Mouse (Mus musculus) kidney, postnatal 25 days (tissue): ENCODE measurements around the gene Slc39a13.
A peak's percentile ranks its signal among the peaks of the same experiment; 100 is the strongest.
"Not testable (repeated sequence)": the region's sequence is repeated elsewhere in the genome, so short reads cannot be mapped to it uniquely, and the experiment has no call there.

ENCODE experiments used
- DNase-seq, 2 experiments: peaks; one replicate each; pipeline ENCODE4 v3.0.0; 2021; ENCODE audit warnings: mixed read lengths in 2 of 2

The Slc39a13 gene

DNA sequence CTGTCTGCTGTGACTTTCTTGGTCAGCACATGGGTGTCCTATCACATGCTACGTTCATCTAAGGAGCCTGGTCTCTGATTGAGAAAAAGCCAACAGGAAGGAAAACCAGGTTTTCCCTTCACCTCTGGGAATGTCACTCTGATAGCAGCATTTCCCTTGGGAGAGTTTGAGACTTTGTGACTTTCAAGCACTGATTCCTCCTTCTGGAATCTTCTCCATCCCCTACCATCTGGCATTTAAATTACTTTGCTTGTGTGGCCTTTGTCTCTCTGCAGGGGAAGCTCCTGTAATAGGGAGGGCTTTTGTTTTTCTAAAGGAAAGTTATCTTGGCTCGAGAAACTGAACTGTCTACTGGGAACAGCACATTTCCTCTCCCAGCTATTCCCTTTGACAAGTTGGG is 47.1 kb downstream of the Slc39a13 start:
- DNase-seq: no peak

DNA sequence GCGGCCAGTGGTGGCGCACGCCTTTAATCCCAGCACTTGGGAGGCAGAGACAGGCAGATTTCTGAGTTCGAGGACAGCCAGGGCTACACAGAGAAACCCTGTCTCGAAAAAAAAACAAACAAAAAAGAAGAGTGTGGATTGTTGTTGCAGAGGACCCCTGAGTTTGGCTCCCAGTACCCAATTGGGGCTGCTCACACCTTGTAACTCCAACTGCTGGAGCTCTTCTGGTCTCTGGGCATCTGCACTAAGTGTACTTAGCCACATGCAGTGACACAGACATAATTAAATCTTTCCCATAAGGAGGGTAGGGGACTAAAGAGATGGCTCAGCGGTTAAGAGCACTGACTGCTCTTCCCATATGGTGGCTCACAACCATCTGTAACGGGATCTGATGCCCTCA is 48.0 kb downstream of the Slc39a13 start:
- DNase-seq: not testable (repeated sequence)

DNA sequence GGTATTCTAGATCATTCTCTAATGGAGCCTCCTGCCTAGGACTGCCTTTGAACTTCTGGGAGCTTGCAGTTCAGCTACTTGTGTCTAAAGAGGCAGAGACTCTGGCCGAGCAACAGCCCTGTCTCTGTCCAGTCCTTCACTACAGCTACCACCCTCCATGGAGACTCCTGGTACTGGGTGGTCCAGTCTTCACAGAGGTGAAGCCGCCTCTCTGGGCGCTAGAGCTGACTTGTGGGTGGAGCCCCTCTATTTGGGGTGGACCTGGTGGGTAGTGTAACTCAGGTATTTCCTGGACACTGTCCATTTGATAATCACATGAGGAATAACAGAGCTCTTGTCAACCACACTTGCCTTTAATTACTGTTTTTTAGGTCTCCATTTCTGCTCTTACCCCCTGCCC is 50.3 kb downstream of the Slc39a13 start:
- no peak for DNase-seq

DNA sequence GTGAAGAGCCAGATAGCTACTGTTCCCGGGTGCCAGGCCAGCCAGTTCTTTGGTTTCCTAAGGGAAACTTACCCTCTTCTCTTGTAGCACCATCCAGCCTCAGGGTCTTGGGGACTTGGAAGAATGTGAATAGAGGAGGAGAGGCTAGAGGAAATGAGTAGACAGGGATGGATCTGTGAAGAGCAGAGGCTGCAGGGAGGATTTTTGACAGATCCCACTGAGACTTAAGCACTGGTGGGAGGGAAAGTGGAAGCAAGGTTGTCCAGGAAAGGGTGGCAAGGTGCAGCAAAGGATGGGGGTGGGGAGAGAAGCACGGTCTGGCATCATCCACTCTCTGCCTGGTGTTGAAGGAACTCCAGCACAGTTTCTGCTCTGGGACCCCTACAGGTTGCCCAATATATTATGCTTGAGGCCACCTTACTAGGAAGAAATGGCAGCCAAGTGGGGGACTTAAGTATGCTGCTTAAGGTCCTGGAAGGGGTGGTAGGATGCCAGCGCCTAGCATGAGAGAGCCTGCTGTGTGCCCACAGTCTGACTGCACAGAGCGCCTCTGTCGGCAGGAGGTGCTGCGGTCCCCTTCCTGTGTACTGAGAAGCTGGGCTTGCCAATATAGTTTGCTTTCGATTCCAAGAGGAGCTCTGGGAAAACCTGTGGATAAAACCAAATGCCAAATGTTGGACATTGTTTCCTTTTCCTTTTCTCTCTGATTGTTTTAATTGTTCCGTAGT is 52.0 kb downstream of the Slc39a13 start:
- DNase-seq: peak; percentile 24 to 50

DNA sequence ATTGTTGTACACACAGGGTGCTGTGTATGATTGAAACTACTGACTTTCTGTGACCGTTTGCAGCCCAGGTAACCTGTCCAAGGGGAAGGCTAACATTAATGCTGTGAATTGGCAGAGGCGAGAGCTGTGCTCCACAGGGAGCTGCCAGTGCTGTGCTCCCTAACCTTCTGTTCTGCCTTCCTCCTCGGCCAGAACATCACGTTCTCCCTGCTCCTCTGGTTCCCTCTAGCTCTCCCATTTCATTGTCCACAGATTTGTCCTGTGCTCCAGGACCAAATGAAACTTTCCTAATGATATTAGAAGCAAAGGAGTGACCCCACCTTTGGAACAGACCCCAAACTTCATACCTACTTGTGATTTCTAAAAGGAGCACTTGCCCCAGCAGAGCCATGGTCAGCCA is 54.8 kb downstream of the Slc39a13 start:
- DNase-seq: peak in 1 of 2 experiments; percentile 67

DNA sequence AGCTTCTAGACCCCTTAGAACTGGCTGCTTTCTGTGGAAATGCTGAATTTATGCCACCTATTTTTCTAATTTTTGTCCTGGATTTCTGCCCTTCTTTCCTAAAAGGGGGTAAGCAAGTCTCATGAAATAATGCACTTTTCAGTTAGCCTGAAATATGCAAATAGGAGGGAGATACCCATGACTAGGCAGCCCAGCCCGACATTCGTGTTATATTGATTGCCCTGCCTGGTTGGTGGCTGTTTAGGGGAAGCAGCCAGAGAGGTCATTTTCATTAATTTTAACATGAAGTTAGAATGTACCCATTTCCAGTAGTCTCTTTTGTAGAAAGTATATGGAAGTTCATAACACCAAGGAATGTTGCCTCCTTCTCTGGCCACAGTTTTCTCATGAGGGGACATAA is 56.3 kb downstream of the Slc39a13 start:
- DNase-seq: no peak
